Mouse (Mus musculus) brain, embryonic 18.5 days (tissue): ENCODE data around the gene Shpk.

Experiments
- DNase-seq: peaks from one replicate; pipeline ENCODE4 v3.0.0-alpha.2; 2012; ENCODE audit warnings: low read depth, low spot score

The Shpk gene

DNA sequence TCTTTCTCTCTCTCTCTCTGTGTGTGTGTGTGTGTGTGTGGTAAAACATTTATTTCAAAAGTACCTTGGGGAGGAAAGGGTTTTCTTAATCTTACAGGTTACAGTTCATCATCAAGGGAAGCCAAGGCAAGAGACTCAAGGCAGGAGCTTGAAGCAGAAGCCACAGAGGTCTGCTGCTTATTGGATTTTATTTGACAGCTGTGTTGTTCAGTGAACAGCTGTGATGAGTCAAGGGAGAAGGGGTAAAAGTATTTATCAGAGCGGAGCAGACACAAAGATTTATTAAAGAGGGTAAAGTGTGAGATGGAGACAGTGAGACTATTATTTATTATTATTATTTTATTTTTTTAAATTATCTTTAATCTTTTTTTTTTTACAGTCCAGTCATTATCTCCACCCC is 62.1 kb downstream of the Shpk start:
- DNase-seq: no peak

DNA sequence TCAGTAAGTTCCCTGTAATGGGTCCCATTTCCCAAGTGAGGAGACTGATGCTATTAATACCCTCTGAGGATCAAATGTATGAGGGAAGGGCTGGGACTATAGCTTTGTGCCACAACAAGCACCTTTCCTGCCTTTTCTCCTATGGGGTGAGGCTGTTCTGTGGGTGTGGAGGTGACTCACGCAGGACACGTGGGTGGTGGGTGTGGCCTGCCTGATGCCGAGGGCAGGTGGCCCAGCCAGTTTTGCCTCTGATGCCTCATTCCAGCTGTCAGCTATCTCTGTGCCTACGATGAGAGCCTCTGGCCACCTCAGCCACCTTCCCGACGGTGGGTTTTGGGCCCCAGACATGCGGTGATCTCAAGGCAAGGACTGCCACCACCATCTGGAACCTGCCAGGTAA is 68.0 kb downstream of the Shpk start, which contains the start of gene Trpv3:
Trpv3 (plus strand) TSS at position 122 of the 400 bp plus-strand sequence.
- no peak for DNase-seq
